Mouse (Mus musculus) kidney, postnatal 0 days (tissue): Measurements from ENCODE around the gene Klhl13. TPM values are rescaled to one million over a fixed set of nuclear protein-coding genes. Genes with fewer than 3 reads are reported as not detected.

Experiments
- ATAC-seq: fragments of 200-750 bp; cut with Nextera tagmentation; replicated peaks from 2 replicates; pipeline ENCODE4 v1.8.0; 2017; ENCODE audit warnings: low read depth, moderate number of reproducible peaks, moderate TSS enrichment, moderate library complexity; ENCODE audit not compliant: low FRiP score
- DNase-seq: peaks from one replicate; pipeline ENCODE4 v3.0.0-alpha.2; 2016; ENCODE audit warnings: low spot score
- H3K27ac ChIP-seq: fragments of 300-500 bp; sonication (generic); 2 replicates; pipeline ENCODE4 v1.5.1; 2014; ENCODE audit warnings: mild to moderate bottlenecking
- H3K27me3 ChIP-seq: fragments of 300-500 bp; sonication (generic); 2 replicates; pipeline ENCODE4 v1.6.1; 2014; ENCODE audit warnings: low read length, mixed read lengths; ENCODE audit not compliant: insufficient read depth
- H3K36me3 ChIP-seq: fragments of 300-500 bp; sonication (generic); 2 replicates; pipeline ENCODE4 v1.6.1; 2014; ENCODE audit warnings: low read length, mixed read lengths; ENCODE audit not compliant: insufficient read depth
- H3K4me1 ChIP-seq: fragments of 300-500 bp; sonication (generic); replicated peaks from 2 replicates; pipeline ENCODE4 v1.6.1; 2014; ENCODE audit warnings: antibody characterized with exemption, low read length, mixed read lengths; ENCODE audit not compliant: insufficient read depth
- H3K4me2 ChIP-seq: fragments of 300-500 bp; sonication (generic); 2 replicates; pipeline ENCODE4 v1.6.1; 2014; ENCODE audit warnings: mild to moderate bottlenecking, low read length, moderate library complexity, mixed read lengths
- H3K4me3 ChIP-seq: fragments of 300-500 bp; sonication (generic); replicated peaks from 2 replicates; pipeline ENCODE4 v1.5.1; 2014; ENCODE audit warnings: low read depth, low read length
- H3K9ac ChIP-seq: fragments of 300-500 bp; sonication (generic); 2 replicates; pipeline ENCODE4 v1.6.1; 2014; ENCODE audit warnings: low read depth, low read length
- H3K9me3 ChIP-seq: fragments of 300-500 bp; sonication (generic); replicated peaks from 2 replicates; pipeline ENCODE4 v1.6.1; 2016; ENCODE audit warnings: low read length, inconsistent platforms, mixed read lengths
- CTCF ChIP-seq: IDR thresholded peaks from 2 replicates; pipeline ENCODE4 v1.5.1; 2016; ENCODE audit warnings: antibody characterized with exemption, low read depth, mild to moderate bottlenecking, moderate library complexity
- WGBS: fragments of 180-500 bp; shearing (Covaris S2); extraction: QIAGEN DNeasy Blood & Tissue Kit; methylation state at CpG from one replicate; pipeline ENCODE4 v1.1.7; 2014; 5-methylcytosine and 5-hydroxymethylcytosine counted together
- polyA plus RNA-seq: library from polyadenylated mRNA; unstranded; fragments of >200 nt; fragmentation: Nextera tagmentation; extraction: Ambion mirVana; gene quantifications from 2 replicates; pipeline ENCODE4 v1.2.1, GENCODE M21; 2015

Klhl13 gene
- polyA plus RNA-seq = 30.9 and 31.0 TPM in 2 replicates

DNA sequence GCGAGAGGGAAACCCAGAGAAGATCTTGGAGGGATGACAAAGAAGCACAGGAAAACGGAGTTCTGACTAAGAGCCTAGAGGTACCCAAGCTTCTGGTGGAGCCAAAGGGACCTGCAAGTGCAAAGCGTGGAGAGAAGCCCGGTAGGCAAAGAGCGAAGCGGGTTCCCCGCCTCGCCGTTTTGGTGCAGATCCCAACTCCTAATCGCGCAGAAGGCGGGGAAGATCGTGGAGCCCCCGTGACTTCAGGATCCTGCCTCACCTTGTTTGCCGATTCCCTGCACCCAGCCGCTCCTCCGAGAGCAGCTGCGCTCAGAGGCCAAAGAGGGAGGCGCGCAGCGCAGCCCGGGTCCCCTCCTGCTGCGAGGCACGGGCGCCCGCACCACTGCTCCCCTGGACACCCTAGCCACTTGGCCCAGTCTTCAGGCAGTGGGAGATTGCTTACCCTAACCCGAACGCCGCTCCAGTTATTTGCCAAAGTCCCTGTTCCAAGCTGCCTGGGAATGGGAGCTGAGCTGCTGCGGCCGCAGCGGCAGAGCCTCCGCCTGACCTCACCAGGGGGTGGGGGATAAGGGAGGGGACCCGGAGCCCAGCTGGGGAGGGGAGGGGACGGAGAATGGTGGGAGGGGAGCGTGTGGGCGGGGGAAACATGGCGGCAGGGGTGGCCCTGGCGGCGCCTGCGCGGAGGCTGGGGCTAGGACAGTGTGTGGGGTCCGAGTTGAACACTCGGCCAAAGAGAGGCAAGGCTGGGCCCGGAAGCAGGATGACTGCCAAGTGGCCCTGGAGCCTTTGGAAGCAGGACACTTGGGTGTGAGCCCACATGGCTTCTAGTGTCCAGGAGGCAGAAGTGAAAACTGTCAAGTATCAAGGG is at the start of gene Klhl13:
Gene Klhl13, minus strand, starts transcription at position 569 of the 868 bp plus-strand sequence.
- H3K27ac ChIP-seq = peak within 1 kb of the TSS; percentile 54
- no peak for TF ChIP-seq CTCF
- no peaks in the 10 kb centered on the region for H3K36me3 ChIP-seq
- WGBS = 23% methylated on average over 42 of the region's 45 CpGs
- peak within 1 kb of the TSS; percentile 57 for H3K9ac ChIP-seq
- H3K4me3 ChIP-seq = peak within 1 kb of the TSS; percentile 48
- H3K4me2 ChIP-seq = peak within 1 kb of the TSS; percentile 54
- H3K9me3 ChIP-seq = no peaks in the 10 kb centered on the region
- H3K4me1 ChIP-seq = no peaks in the 10 kb centered on the region
- DNase-seq = peak; percentile 60
- no peaks in the 10 kb centered on the region for H3K27me3 ChIP-seq
- peak; percentile 93 for ATAC-seq

DNA sequence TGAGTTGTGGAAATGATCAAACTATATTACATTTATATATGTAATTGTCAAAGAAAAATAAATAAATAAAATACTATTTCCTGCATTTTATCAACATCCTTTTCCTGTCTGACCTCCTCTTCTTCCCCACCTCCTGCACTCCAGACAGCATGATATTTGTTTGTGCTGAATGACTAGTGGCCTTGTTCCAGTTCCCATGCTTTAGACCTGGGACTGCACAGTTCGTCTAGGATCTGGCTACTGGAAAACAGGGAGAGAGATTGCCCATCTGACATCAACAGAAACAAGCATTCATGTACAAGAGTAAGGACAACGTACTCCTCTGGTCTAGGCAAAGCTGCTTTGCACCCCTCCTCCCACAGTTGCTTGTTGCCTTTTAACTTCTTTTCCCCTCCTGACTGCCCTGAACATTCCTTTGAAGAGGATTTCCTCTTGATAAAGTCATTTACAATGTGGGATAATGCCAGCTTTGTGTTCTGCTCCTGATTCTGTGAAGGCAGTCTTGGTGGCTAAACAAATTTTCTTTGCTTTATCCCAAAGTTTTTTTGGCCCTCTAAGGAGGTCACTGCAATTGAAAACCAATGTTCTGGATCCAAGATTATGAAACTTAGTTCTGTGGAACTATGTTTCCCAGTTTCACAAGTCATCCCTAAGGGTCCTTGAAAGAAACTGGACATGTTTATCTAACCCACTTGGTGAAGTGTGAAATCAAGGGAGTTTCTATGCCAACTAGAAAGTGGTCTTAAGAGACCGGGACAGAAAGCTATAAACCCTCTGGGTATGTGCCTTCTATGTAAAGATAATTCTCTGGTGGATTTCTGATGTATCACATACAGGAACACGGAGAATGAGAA is 44.6 kb upstream of the Klhl13 start:
- TF ChIP-seq CTCF = no peak
- no peak overlapping the region for H3K4me3 ChIP-seq
- no peak overlapping the region for H3K9ac ChIP-seq
- H3K4me2 ChIP-seq = no peak overlapping the region
- no peaks in the 10 kb centered on the region for H3K27me3 ChIP-seq
- H3K27ac ChIP-seq = no peak overlapping the region
- DNase-seq = no peak
- H3K36me3 ChIP-seq = no peaks in the 10 kb centered on the region
- H3K4me1 ChIP-seq = no peaks in the 10 kb centered on the region
- WGBS = 59% methylated on average over 4 of the region's 4 CpGs
- no peak for ATAC-seq
- no peaks in the 10 kb centered on the region for H3K9me3 ChIP-seq

DNA sequence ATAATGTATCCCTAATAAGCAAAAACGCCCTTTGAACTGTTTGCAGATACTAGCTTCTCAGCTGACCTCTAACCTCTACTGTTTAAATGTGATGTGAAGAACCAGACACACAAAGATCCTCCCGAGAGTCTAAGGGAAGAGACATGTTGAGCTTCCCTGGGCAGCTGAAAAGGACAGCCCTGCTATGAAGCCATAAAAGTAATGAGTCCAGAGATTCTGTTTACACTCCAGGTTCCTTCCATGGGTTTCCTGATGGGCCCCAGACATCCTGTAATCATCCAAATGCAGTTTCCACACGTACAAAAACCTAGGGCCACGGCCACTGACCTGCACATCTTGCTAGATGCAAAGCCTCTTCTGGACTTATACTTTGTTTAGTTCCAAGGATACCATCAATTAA is 23.8 kb upstream of the Klhl13 start:
- H3K9me3 ChIP-seq = no peaks in the 10 kb centered on the region
- no peaks in the 10 kb centered on the region for H3K36me3 ChIP-seq
- no peaks in the 10 kb centered on the region for H3K4me1 ChIP-seq
- 48% methylated on average over 4 of the region's 4 CpGs for WGBS
- no peak overlapping the region for H3K9ac ChIP-seq
- no peak for TF ChIP-seq CTCF
- no peak overlapping the region for H3K4me2 ChIP-seq
- H3K4me3 ChIP-seq = no peak overlapping the region
- H3K27ac ChIP-seq = no peak overlapping the region
- ATAC-seq = no peak
- DNase-seq = no peak
- no peaks in the 10 kb centered on the region for H3K27me3 ChIP-seq

DNA sequence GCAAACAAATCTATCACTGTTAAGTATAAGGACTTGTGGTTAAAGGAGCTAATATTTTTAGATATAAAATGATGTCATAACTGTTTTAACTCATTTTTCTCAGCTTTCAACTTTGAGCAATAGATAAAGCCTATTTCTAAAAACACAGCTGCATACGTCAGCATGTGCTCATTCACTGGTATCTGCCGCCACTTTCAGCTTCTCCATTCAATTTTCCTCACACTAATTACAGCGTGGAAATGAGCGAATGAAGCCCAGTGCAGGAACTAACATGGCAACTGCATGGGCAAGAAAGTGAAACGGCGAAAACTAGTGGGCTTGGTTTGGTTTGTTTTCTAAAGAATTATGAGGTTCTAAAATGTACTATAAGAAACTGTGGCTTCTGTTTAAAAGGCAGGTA is 1.4 kb downstream of the Klhl13 start:
- DNase-seq = no peak
- 0 out of 2 replicates have a peak overlapping the region, but pooled peaks have one; percentile 48 for H3K4me3 ChIP-seq
- no peak overlapping the region for H3K9ac ChIP-seq
- no peak for TF ChIP-seq CTCF
- no peaks in the 10 kb centered on the region for H3K4me1 ChIP-seq
- no peaks in the 10 kb centered on the region for H3K36me3 ChIP-seq
- ATAC-seq = no peak
- 64% methylated on average over 6 of the region's 6 CpGs for WGBS
- H3K9me3 ChIP-seq = no peaks in the 10 kb centered on the region
- H3K27ac ChIP-seq = no peak overlapping the region
- no peaks in the 10 kb centered on the region for H3K27me3 ChIP-seq
- H3K4me2 ChIP-seq = peak overlapping the region; percentile 54

DNA sequence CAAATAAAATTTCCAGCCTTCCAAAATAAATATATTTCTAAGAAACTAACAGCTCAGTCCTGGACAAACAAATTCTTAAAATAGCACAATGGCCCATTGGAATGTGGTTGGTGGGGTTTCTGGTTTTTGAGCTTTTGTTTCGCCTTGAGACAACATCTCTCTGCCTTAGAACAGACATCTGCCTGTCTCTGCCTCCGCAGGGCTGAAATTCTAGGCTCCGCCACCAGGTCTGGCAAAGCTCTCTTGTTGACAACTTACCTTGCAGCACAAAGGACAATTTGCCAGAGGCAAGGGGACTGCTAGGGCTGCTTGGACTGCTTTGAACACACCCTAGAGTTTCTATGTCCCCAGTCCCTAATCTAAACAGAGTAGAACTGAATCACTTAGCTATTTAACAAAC is 4.4 kb downstream of the Klhl13 start:
- no peaks in the 10 kb centered on the region for H3K27me3 ChIP-seq
- no peak overlapping the region for H3K9ac ChIP-seq
- H3K4me1 ChIP-seq = no peaks in the 10 kb centered on the region
- DNase-seq (no peak), ATAC-seq (no peak)
- no peaks in the 10 kb centered on the region for H3K9me3 ChIP-seq
- H3K4me3 ChIP-seq = no peak overlapping the region
- TF ChIP-seq CTCF = no peak
- H3K27ac ChIP-seq = no peak overlapping the region
- H3K4me2 ChIP-seq = no peak overlapping the region
- no peaks in the 10 kb centered on the region for H3K36me3 ChIP-seq
- WGBS = 88% methylated on average over 3 of the region's 3 CpGs

DNA sequence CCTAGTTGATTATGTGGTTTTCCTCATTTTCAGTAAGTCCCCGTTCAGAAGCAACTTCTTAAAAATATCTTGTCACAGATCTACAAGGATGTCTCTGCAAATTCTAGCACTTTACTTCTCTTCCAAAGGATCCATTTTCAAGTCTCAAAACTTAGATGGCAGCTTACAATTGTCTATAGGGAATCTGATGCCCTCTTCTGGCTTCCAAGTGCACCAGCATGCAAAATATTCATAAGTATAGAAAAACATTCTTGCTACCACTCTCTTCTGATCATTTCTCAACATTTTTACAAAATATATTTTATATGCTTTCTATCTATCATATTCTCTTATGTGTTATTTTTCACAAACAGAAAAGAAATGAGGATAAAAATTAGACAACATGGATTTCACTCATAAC is 14.8 kb downstream of the Klhl13 start:
- Histone ChIP-seq H3K4me1 (no peaks in the 10 kb centered on the region), H3K9ac (no peak overlapping the region), H3K27ac (no peak overlapping the region), H3K4me3 (no peak overlapping the region), H3K36me3 (no peaks in the 10 kb centered on the region), H3K27me3 (no peaks in the 10 kb centered on the region), H3K9me3 (no peaks in the 10 kb centered on the region), H3K4me2 (no peak overlapping the region)
- ATAC-seq = no peak
- TF ChIP-seq CTCF = peak; percentile 39
- DNase-seq = peak; percentile 4
- 87% methylated on average over 1 of the region's 1 CpGs for whole genome bisulfite sequencing
